Mouse (Mus musculus) ES-Bruce4 (cell line): ENCODE results near the gene Mkrn1.

Experiments used
- CTCF ChIP-seq: IDR thresholded peaks from one replicate; pipeline ENCODE4 v1.8.1; 2011; ENCODE audit warnings: low read depth, low read length
- POLR2A ChIP-seq: IDR thresholded peaks from one replicate; pipeline ENCODE4 v1.8.1; 2011; ENCODE audit warnings: low read length; ENCODE audit not compliant: insufficient read depth

GRCm38 (mm10) chr6:39469427-39469826 is 49.2 kb upstream of the Mkrn1 start:
- TF ChIP-seq POLR2A: no peak
- TF ChIP-seq CTCF: no peak
